ENCODE assay signal across 8 mouse cellular contexts in the genomic region with DNA sequence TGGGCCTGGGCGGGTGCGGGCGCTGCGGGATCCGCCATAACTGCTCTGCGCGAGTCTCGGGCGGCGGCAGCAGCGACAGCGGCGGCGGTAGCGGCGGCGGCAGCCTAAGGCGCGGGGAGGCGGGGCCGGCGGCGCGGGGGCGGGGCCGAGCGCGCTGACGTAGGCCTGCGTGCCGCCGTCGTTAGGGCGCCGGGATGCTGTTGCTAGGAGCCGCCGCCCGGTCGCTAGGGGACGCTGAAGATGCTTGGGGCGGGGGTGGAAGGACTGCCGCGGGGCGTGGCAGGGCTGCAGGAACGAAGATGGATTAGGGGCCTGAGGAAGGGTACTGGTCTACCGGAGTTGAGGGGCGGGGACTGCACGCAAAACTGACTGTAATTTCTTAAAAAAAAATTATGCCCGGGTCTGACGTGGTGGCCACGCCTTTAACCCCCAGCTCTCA. TPM values are rescaled to one million over a fixed set of nuclear protein-coding genes. Genes with fewer than 3 reads are reported as not detected.
DNase-seq lines count a peak whose midpoint lies in the region; ATAC-seq lines count a peak whose summit lies in the region.

A gene (minus strand): TSS at position 72 of the 439 bp plus-strand sequence.

- DNase-seq in CD8-positive naive resting alpha-beta T cell, adult 2 months (ENCODE audit: low read depth in 2 of 2, low spot score in 2 of 2), result peak; percentile 82 to 84
- DNase-seq in kidney, postnatal 10 days, result peak; percentile 93
- peak; percentile 84 for DNase-seq in liver, embryonic 11.5 days (ENCODE audit: low spot score)
- peak; percentile 95 for DNase-seq in naive thymus-derived CD4-positive, alpha-beta T cell, adult 2 months (ENCODE audit: low read depth)

- peak within 1 kb of the TSS; percentile 87 for H3K4me2 ChIP-seq in heart, embryonic 13.5 days
- peak within 1 kb of the TSS; percentile 99 for H3K4me2 ChIP-seq in liver, embryonic 11.5 days
- H3K4me2 ChIP-seq in stomach, embryonic 15.5 days, result peak within 1 kb of the TSS; percentile 96

- H3K27me3 ChIP-seq in heart, embryonic 13.5 days (replicated peaks), result no peaks in the 10 kb centered on the region
- H3K27me3 ChIP-seq in liver, embryonic 11.5 days (replicated peaks; ENCODE audit: control insufficient read depth, insufficient read depth, low read length), result no peaks in the 10 kb centered on the region
- H3K27me3 ChIP-seq in stomach, embryonic 15.5 days (replicated peaks), result no peaks in the 10 kb centered on the region

- peak within 1 kb of the TSS; percentile 98 for H3K9ac ChIP-seq in heart, embryonic 13.5 days
- H3K9ac ChIP-seq in liver, embryonic 11.5 days (ENCODE audit: low read depth, low read length), result peak within 1 kb of the TSS; percentile 87
- peak within 1 kb of the TSS; percentile 73 for H3K9ac ChIP-seq in stomach, embryonic 15.5 days

- H3K36me3 ChIP-seq in heart, embryonic 13.5 days, result 0 out of 2 replicates have a peak, but pooled peaks cover 4% of the 10 kb centered on the region
- H3K36me3 ChIP-seq in liver, embryonic 11.5 days (ENCODE audit: control insufficient read depth, insufficient read depth, low read length), result no peaks in the 10 kb centered on the region
- no peaks in the 10 kb centered on the region for H3K36me3 ChIP-seq in stomach, embryonic 15.5 days

- ATAC-seq in erythroid progenitor cell, adult 5-6 weeks (replicated peaks; ENCODE audit: low FRiP score, poor library complexity, severe bottlenecking), result peak; percentile 83
- peak; percentile 86 for ATAC-seq in heart, embryonic 13.5 days (ENCODE audit: extremely low read depth, insufficient number of reproducible peaks, low FRiP score, low TSS enrichment)
- peak; percentile 86 for ATAC-seq in liver, embryonic 11.5 days (replicated peaks; ENCODE audit: low FRiP score)
- ATAC-seq in stomach, embryonic 15.5 days (ENCODE audit: insufficient read depth, low FRiP score, low read depth), result peak; percentile 86

- H3K4me3 ChIP-seq in brown adipose tissue, adult 24 weeks (ENCODE audit: insufficient read depth, low read depth, low read length), result peak within 1 kb of the TSS; percentile 99
- peak within 1 kb of the TSS; percentile 98 for H3K4me3 ChIP-seq in heart, embryonic 13.5 days
- peak within 1 kb of the TSS; percentile 98 for H3K4me3 ChIP-seq in liver, embryonic 11.5 days (ENCODE audit: low read depth, low read length)
- H3K4me3 ChIP-seq in stomach, embryonic 15.5 days (replicated peaks), result peak within 1 kb of the TSS; percentile 96

- WGBS in heart, embryonic 13.5 days, result under 1% methylated on average over 51 of the region's 51 CpGs
- under 1% methylated on average over 51 of the region's 51 CpGs for WGBS in liver, embryonic 11.5 days
- 1% methylated on average over 50 of the region's 51 CpGs for WGBS in stomach, embryonic 15.5 days

- H3K4me1 ChIP-seq in brown adipose tissue, adult 24 weeks (ENCODE audit: control insufficient read depth, insufficient read depth, insufficient read length, low read length), result peaks cover 2% of the 10 kb centered on the region; the same call in 1 of the 2 replicates
- peaks cover 40% of the 10 kb centered on the region for H3K4me1 ChIP-seq in heart, embryonic 13.5 days
- peaks cover 14% of the 10 kb centered on the region for H3K4me1 ChIP-seq in liver, embryonic 11.5 days (replicated peaks; ENCODE audit: control insufficient read depth, insufficient read depth, low read length)
- peaks cover 8% of the 10 kb centered on the region for H3K4me1 ChIP-seq in stomach, embryonic 15.5 days

- H3K27ac ChIP-seq in brown adipose tissue, adult 24 weeks (replicated peaks; ENCODE audit: low read depth, low read length), result no peak within 1 kb of the TSS
- H3K27ac ChIP-seq in heart, embryonic 13.5 days (replicated peaks), result peak within 1 kb of the TSS; percentile 92
- H3K27ac ChIP-seq in liver, embryonic 11.5 days (ENCODE audit: low read depth, low read length), result peak within 1 kb of the TSS; percentile 82
- peak within 1 kb of the TSS; percentile 67 for H3K27ac ChIP-seq in stomach, embryonic 15.5 days

- no peaks in the 10 kb centered on the region for H3K9me3 ChIP-seq in heart, embryonic 13.5 days
- H3K9me3 ChIP-seq in liver, embryonic 11.5 days (ENCODE audit: control insufficient read depth, low read length), result no peaks in the 10 kb centered on the region
- H3K9me3 ChIP-seq in stomach, embryonic 15.5 days, result no peaks in the 10 kb centered on the region

RNA-seq across cellular contexts. Expression of the gene that starts here (rescaled TPM):
- 7.1 and 7.8 TPM in 2 replicates for polyA plus RNA-seq in brown adipose tissue, adult 24 weeks (2012; ENCODE audit: insufficient read depth, insufficient read length, missing spikeins)
- total RNA-seq in erythroid progenitor cell, adult 5-6 weeks (2015; ENCODE audit: low replicate concordance), result 95.5 and 136 TPM in 2 replicates
- total RNA-seq in erythroid progenitor cell, adult 5-6 weeks (2017; ENCODE audit: low replicate concordance), result 126 and 150 TPM in 2 replicates
- polyA plus RNA-seq in heart, embryonic 13.5 days (2015; fragmentation: Nextera tagmentation; extraction: Ambion mirVana), result 7.9 and 8.3 TPM in 2 replicates
- 13.5 and 13.9 TPM in 2 replicates for polyA plus RNA-seq in liver, embryonic 11.5 days (2014; fragmentation: Nextera tagmentation; extraction: Ambion mirVana)
- 12.5 and 14.0 TPM in 2 replicates for polyA plus RNA-seq in stomach, embryonic 15.5 days (2015; fragmentation: Nextera tagmentation; extraction: Ambion mirVana)
